Mouse (Mus musculus): ENCODE results near the gene Sema3g. TPM values are rescaled to one million over a fixed set of nuclear protein-coding genes. Genes with fewer than 3 reads are reported as not detected.

Sema3g gene
- polyA plus RNA-seq, 1 experiment: 3.9 TPM

GRCm38 (mm10) chr14:31195521-31195920, 22.1 kb upstream of the Sema3g start:
- DNase-seq (ENCODE audit: extremely low spot score in 1 of 2, low spot score in 1 of 2): no peak

DNA sequence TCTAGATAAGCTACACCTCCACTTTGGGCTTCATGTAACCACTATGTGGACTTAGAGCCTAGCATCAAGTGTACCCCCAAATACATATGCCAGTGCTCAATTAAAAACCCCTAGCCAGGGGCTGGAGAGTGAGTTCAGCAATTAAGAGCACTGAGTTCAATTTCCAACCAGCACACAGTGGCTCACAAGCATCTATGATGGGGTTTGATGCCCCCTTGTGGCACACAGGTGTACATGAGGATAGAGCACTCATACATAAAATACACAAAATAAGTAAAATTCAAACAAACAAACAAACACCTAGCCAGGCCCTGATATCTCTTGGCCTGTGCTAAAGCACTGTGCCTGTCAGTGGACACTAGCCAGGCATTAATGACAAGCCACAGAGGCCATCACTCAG, 21.7 kb upstream of the Sema3g start:
- no peak for DNase-seq (ENCODE audit: extremely low spot score in 1 of 2, low spot score in 1 of 2)

GRCm38 (mm10) chr14:31197547-31198516, 19.8 kb upstream of the Sema3g start:
- peak in 1 of 2 experiments; percentile 77 for DNase-seq (ENCODE audit: extremely low spot score in 1 of 2, low spot score in 1 of 2)

- no peak for DNase-seq (ENCODE audit: extremely low spot score in 1 of 2, low spot score in 1 of 2)
These were observed 18.1 kb upstream of the Sema3g start for GRCm38 (mm10) chr14:31199599-31199998.

DNA sequence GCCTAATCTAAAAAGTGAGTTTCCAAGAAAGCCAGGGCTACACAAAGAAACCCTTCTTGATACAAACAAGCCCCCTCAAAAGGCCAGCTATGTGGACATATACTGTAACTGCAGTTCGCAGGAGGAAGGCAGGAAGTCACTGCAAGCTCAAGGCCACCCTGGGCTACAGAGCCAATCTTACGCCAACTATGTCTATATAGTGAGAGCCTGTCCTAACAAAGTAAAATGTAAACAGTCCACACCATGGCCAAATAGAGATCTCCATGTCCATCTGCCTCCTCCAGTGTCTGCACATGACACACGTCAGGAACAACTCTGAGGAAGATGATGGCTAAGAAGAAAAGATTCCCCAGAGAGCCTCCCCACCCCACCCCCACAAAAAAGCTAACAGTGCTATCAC, 17.6 kb upstream of the Sema3g start:
- no peak for DNase-seq (ENCODE audit: extremely low spot score in 1 of 2, low spot score in 1 of 2)

DNA sequence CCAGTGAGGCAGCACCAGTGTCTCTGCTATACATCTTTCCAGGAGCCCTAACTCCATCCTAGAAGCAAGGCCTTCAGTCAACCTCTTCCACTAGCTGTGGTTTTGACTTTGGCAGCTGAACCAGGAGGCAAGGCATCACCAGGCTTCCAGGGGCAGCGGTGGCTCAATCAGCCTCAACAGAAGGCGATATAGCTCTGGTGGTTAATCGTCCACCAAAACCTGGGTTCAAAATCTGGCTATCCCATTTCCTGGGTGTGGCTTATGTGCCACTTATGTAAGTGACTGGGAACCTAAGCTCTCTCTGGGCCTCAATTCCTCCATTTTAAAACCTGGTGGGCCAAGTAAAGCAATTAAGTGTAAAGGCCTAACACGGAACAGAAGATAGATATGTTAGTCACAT, 12.8 kb upstream of the Sema3g start:
- DNase-seq (ENCODE audit: extremely low spot score in 1 of 2, low spot score in 1 of 2): no peak

DNA sequence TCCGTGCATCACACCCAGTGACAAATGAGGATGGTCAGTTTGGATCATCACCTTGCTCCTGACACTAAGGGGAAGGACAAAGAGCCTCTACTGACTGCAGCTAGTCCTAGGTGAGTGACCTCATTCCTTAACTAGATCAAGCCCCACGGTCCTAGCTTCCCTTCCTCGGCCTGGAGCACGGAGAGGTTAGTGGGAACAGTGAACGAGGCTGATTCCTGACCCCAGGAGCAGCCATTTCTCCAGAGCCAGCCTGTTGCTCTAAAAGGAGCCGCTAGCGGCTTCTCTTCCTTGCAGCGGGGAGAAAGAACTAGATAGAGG, 12.5 kb upstream of the Sema3g start:
- no peak for DNase-seq (ENCODE audit: extremely low spot score in 1 of 2, low spot score in 1 of 2)

- DNase-seq (ENCODE audit: extremely low spot score in 1 of 2, low spot score in 1 of 2): peak in 1 of 2 experiments; percentile 36
These were observed 11.8 kb upstream of the Sema3g start for GRCm38 (mm10) chr14:31205562-31206467.

- peak; percentile 87 to 95 for DNase-seq (ENCODE audit: extremely low spot score in 1 of 2, low spot score in 1 of 2)
These were observed 11.1 kb upstream of the Sema3g start for GRCm38 (mm10) chr14:31206472-31206981.

- no peak for DNase-seq (ENCODE audit: extremely low spot score in 1 of 2, low spot score in 1 of 2)
These were observed 10.4 kb upstream of the Sema3g start for GRCm38 (mm10) chr14:31207070-31207830.

DNA sequence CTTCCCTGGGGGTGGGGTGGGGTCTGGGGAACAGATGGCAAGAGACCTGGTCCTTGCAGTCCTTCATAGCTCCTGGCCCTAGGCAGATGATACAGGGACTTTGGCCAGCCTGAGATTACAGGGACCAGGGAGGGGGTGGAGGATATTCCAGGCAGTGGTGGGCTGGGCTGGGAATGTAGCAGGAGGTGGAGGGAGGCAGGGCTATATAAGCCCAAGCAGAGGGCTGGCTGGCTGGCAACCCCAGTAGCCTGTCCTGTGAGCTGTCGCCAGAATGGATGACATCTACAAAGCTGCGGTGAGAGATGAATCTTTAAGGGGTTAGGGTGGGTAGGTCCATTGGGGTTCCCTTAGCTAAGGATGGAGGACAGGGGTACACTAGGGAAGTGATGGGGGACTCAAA, 9.6 kb upstream of the Sema3g start, which contains the start of gene Tnnc1:
TSS of gene Tnnc1 (plus strand) at position 229 of the 400 bp plus-strand sequence.
- no peak for DNase-seq (ENCODE audit: extremely low spot score in 1 of 2, low spot score in 1 of 2)

DNA sequence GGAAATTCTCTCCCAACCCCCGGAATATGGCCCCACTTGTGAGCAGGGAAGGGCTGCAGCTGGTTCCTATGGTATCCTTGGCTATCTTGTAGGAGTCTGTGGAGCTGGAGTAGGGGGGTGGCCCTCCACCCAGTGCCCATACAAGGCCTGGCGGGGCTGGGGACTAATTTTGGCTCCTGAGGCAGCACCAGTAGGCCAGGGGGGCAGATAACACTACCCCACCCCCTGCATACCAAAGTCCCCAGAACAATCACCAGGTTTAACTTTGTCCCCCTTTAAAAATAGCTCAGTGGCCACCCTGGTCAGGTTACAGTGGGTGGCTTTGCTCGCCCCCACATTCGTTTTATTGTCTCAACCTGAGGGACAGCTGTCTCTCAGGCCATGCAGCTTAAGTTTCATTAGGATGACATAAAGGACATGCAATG, 8.5 kb upstream of the Sema3g start:
- DNase-seq (ENCODE audit: extremely low spot score in 1 of 2, low spot score in 1 of 2): no peak

GRCm38 (mm10) chr14:31211854-31212253, 5.8 kb upstream of the Sema3g start:
- DNase-seq (ENCODE audit: extremely low spot score in 1 of 2, low spot score in 1 of 2): no peak

- no peak for DNase-seq (ENCODE audit: extremely low spot score in 1 of 2, low spot score in 1 of 2)
These were observed 5.2 kb upstream of the Sema3g start for GRCm38 (mm10) chr14:31212499-31212898.

GRCm38 (mm10) chr14:31213868-31214267, 3.8 kb upstream of the Sema3g start:
- DNase-seq (ENCODE audit: extremely low spot score in 1 of 2, low spot score in 1 of 2): no peak

DNA sequence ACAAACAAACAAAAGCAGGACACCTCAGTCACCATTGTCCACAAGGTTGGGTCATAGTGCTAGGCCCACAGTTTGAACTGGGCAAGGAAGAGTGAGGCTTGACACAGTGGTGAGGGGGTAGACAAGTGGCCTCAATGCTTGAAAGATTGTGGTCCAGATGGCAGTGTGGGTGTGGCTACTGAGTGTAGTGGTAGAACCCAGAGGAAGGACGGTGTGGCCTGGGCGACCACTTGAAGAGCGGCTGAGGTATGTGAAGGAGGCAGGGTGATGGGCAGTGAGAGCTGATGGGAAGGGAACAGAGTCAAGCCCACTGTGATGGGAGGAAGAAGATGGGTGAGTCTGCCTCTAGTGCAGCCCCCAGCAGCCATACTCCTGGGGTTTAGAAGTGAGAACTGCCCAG, 3.0 kb upstream of the Sema3g start:
- DNase-seq (ENCODE audit: extremely low spot score in 1 of 2, low spot score in 1 of 2): no peak

DNA sequence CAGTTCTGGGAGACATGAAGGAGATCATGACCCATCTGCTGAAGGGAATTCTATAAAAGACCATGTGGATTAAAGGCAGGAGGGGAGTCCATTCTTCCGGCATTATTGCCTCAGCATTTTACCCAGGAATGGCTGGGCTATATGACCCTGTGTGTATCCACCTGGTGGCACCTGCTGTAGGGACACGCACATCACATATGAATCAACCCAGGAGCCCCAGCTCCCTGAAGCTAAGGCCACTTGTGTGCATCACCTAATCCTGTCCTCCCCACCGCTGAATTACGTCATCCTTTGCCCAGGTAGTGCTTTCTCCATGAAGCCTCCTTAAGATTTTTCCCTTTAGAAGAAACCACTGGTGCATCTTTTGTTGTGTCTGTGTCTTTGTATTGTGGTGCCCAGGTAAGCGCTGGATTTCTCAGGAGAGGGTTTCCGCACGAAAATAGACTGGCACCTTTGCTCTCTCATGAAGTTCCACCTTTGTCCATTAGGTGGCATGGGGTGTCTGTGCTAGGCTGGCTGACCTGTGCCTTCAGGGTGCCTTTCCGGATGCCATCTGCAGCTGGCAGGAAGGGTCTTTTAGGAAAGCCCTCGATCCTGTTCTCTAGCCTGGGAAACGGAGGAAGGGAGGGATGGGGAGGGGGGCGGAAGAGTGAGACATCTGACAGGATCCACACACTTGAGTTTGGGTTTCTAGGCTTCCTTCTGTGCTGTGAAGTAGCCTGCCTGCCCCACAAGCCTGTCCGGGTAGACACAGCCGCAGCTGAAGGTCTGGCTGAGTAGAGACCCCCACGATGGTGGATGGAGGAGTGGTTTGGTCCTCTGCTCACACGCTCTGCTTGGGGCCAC, 2.3 kb upstream of the Sema3g start:
- peak in 1 of 2 experiments; percentile 81 for DNase-seq (ENCODE audit: extremely low spot score in 1 of 2, low spot score in 1 of 2)

GRCm38 (mm10) chr14:31216846-31217245, 814 bp upstream of the Sema3g start, which contains the start of gene Nisch:
TSS of gene Nisch (minus strand) at chr14:31216946.
- DNase-seq (ENCODE audit: extremely low spot score in 1 of 2, low spot score in 1 of 2): no peak

GRCm38 (mm10) chr14:31226978-31227377, 9.3 kb downstream of the Sema3g start:
- DNase-seq (ENCODE audit: extremely low spot score in 1 of 2, low spot score in 1 of 2): peak in 1 of 2 experiments; percentile 66
